Mouse (Mus musculus) left cerebral cortex, postnatal 25 days (tissue): ENCODE results near the gene Klhdc3. TPM values are rescaled to one million over a fixed set of nuclear protein-coding genes. Genes with fewer than 3 reads are reported as not detected.

Experiments
- DNase-seq, 2 experiments: peaks; one replicate each; pipeline ENCODE4 v3.0.0; 2022; ENCODE audit warnings: low spot score in 2 of 2, mixed read lengths in 1 of 2
- intact Hi-C: fragments of 180-260 bp; cut with DNase I; formaldehyde crosslinking; loops from one replicate; pipeline ENCODE4 v1.15.1; 2025
- total RNA-seq, 2 experiments: library from RNA; stranded (reverse); gene quantifications; 2 replicates each; pipeline ENCODE4 v1.2.3; 2021

Klhdc3 gene
- total RNA-seq, 2 experiments from 2014 or later = 211 to 226 TPM

- intact Hi-C loops = loop anchor here (5.0 kb wide), 1 partner anchor 38 kb away; no protein-coding TSS in a partner anchor
- DNase-seq = no peak
Observed at GRCm38 (mm10) chr17:46639929-46640328, 40.8 kb downstream of the Klhdc3 start.

- DNase-seq = peak; percentile 69 to 80
- intact Hi-C loops = loop anchor here (2.0 to 5.0 kb wide), 2 partner anchors 35 to 82 kb away; no protein-coding TSS in a partner anchor
Observed at GRCm38 (mm10) chr17:46636831-46637523, 43.7 kb downstream of the Klhdc3 start.

- intact Hi-C loops = no loop called here
- DNase-seq = no peak
Observed at GRCm38 (mm10) chr17:46629685-46630441, 50.9 kb downstream of the Klhdc3 start.

GRCm38 (mm10) chr17:46628791-46629684 is 51.7 kb downstream of the Klhdc3 start, which contains the start of gene Ptk7:
Gene Ptk7, minus strand, starts transcription at chr17:46629504.
- DNase-seq = peak; percentile 70 to 77
- intact Hi-C loops = no loop called here

GRCm38 (mm10) chr17:46628471-46628790 is 52.3 kb downstream of the Klhdc3 start:
- DNase-seq = no peak
- intact Hi-C loops = no loop called here

GRCm38 (mm10) chr17:46627409-46627808 is 53.3 kb downstream of the Klhdc3 start:
- DNase-seq = no peak
- intact Hi-C loops = no loop called here

GRCm38 (mm10) chr17:46624598-46624997 is 56.1 kb downstream of the Klhdc3 start:
- no peak for DNase-seq
- intact Hi-C loops = no loop called here

Other genes starting within 250 kb of the Klhdc3 start
- under 1 TPM in 1 of 2 experiments, not detected in 1; 0.25 TPM for gene Slc22a7, start 242.5 kb downstream of the Klhdc3 start, total RNA-seq
- 100 to 1,000 TPM; 133 to 141 TPM for gene Ttbk1, start 193.2 kb downstream of the Klhdc3 start, total RNA-seq
- 1 to 10 TPM; 3.2 to 3.6 TPM for gene Dnph1, start 184.2 kb downstream of the Klhdc3 start, total RNA-seq
- 10 to 100 TPM; 55.8 to 59.3 TPM for gene Cul9, start 134.5 kb downstream of the Klhdc3 start, total RNA-seq
- gene Srf, start 124.7 kb downstream of the Klhdc3 start, total RNA-seq = 10 to 100 TPM; 58.8 to 63.8 TPM
- 10 to 100 TPM in 1 of 2 experiments, 1 to 10 TPM in 1; 9.5 to 10.5 TPM for gene Ptk7, start 51.4 kb downstream of the Klhdc3 start, total RNA-seq
- gene Klc4, start 34.9 kb downstream of the Klhdc3 start, total RNA-seq = 10 to 100 TPM; 17.8 to 20.4 TPM
- 10 to 100 TPM; 51.0 to 51.5 TPM for gene Mrpl2, start 34.7 kb downstream of the Klhdc3 start, total RNA-seq
- gene Cul7, start 30.6 kb downstream of the Klhdc3 start, total RNA-seq = 10 to 100 TPM; 25.6 to 27.1 TPM
- 10 to 100 TPM; 17.1 to 18.2 TPM for gene Rrp36, start 6.6 kb downstream of the Klhdc3 start, total RNA-seq
- gene Mea1, start 2.1 kb downstream of the Klhdc3 start, total RNA-seq = 100 to 1,000 TPM; 117 to 123 TPM
- gene Ppp2r5d, start 24.2 kb upstream of the Klhdc3 start, total RNA-seq = 10 to 100 TPM; 81.2 to 91.0 TPM
- 10 to 100 TPM; 48.1 to 49.1 TPM for gene Pex6, start 30.5 kb upstream of the Klhdc3 start, total RNA-seq
- gene Gnmt, start 48.3 kb upstream of the Klhdc3 start, total RNA-seq = under 1 TPM; 0.48 to 0.57 TPM
- gene Cnpy3, start 71.3 kb upstream of the Klhdc3 start, total RNA-seq = 10 to 100 TPM; 65.5 to 66.0 TPM
- not detected for gene Ptcra, start 82.8 kb upstream of the Klhdc3 start, total RNA-seq
- 10 to 100 TPM in 1 of 2 experiments, 1 to 10 TPM in 1; 5.7 to 10.8 TPM for gene 2310039H08Rik, start 91.7 kb upstream of the Klhdc3 start, total RNA-seq
- 10 to 100 TPM; 45.7 to 51.9 TPM for gene Rpl7l1, start 101.8 kb upstream of the Klhdc3 start, total RNA-seq
- gene Bicral, start 177.6 kb upstream of the Klhdc3 start, total RNA-seq = 10 to 100 TPM; 41.6 to 49.7 TPM
- gene Tbcc, start 209.8 kb upstream of the Klhdc3 start, total RNA-seq = 10 to 100 TPM; 32.4 to 36.7 TPM
- gene Prph2, start 229.5 kb upstream of the Klhdc3 start, total RNA-seq = not detected